Mouse (Mus musculus): ENCODE measurements around the gene Gm10491.
"Not testable (repeated sequence)": the region's sequence is repeated elsewhere in the genome, so short reads cannot be mapped to it uniquely, and the experiment has no call there.

Gene Gm10491

GRCm38 (mm10) chrX:7907735-7908134, at the start of gene Gm10491:
Gene Gm10491 (minus strand): TSS chrX:7907835.
- DNase-seq (ENCODE audit: low spot score), result no peak

DNA sequence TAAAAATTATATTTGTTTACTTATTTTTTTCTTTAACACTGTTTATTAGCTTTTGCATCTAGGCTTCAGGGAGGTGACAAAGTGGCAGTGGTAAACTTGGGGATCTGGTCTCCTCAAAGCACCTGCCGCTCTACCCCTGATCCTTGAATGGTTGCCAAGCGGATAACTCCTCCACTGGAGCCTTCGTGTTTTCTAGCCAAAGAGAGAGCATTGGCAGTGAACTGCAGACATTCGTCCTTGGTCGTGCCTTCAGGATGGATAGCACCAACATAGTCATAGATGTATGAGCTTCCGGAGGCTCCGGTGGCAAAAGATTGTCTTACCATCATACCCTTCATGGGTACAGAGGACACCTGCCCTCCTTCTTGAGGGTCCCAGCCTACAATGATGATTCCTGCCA, 42.5 kb upstream of the Gm10491 start:
- DNase-seq (ENCODE audit: low spot score), result no peak

- peak; percentile 92 for DNase-seq (ENCODE audit: low spot score)
These were observed 40.4 kb upstream of the Gm10491 start for GRCm38 (mm10) chrX:7947900-7948492.

GRCm38 (mm10) chrX:7947108-7947899, 39.7 kb upstream of the Gm10491 start, which contains the start of gene Hdac6:
Gene Hdac6 (minus strand): TSS chrX:7947889.
- no peak for DNase-seq (ENCODE audit: low spot score)

GRCm38 (mm10) chrX:7945618-7946017, 38.0 kb upstream of the Gm10491 start:
- DNase-seq (ENCODE audit: low spot score), result no peak

DNA sequence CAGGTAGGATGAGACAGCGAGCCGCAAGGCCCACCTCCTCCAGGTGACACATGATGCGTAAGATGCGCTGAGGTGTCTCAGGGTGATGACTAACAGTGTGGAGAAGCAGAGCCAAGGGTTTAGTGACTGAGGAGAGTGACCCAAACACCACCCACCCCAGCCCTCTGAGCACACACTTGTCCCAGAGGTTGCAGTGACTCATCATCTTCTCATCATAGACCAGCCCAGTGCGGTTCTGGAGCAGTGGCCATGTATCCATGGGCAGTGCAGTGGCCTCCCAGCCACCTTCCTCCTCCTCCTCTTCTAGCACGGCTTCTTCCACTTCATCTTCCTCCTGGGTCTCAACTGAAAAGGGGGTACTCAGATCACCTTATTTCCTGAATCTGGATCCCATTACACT, 30.0 kb upstream of the Gm10491 start:
- DNase-seq (ENCODE audit: low spot score), result no peak

- DNase-seq (ENCODE audit: low spot score), result no peak
These were observed 29.2 kb upstream of the Gm10491 start for GRCm38 (mm10) chrX:7936874-7937273.

- no peak for DNase-seq (ENCODE audit: low spot score)
These were observed 20.7 kb upstream of the Gm10491 start, which contains the start of gene Eras for GRCm38 (mm10) chrX:7928270-7928790. Gene Eras (minus strand): TSS chrX:7928607.

DNA sequence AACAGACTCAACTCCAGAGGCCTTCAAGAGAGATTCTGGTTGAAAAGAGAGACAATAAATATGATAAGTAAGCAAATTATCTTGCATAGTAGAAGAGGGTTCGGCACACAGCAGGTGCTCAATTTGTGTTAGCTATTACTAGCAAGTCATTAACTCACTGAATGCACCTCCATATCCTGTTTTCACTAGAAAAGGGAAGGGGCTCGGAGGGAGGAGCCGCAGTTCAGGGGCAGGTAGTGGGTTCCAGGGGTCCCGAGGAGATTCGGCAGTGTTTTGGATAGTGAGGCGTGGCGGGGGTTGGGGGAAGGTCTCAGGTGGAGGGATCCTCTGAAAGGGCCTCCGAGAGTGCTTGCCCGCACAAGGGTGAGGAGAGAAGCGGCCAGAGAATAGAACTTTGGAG, 19.5 kb upstream of the Gm10491 start:
- no peak for DNase-seq (ENCODE audit: low spot score)

GRCm38 (mm10) chrX:7926266-7926665, 18.6 kb upstream of the Gm10491 start:
- no peak for DNase-seq (ENCODE audit: low spot score)

- no peak for DNase-seq (ENCODE audit: low spot score)
These were observed 14.4 kb upstream of the Gm10491 start for GRCm38 (mm10) chrX:7922032-7922431.

DNA sequence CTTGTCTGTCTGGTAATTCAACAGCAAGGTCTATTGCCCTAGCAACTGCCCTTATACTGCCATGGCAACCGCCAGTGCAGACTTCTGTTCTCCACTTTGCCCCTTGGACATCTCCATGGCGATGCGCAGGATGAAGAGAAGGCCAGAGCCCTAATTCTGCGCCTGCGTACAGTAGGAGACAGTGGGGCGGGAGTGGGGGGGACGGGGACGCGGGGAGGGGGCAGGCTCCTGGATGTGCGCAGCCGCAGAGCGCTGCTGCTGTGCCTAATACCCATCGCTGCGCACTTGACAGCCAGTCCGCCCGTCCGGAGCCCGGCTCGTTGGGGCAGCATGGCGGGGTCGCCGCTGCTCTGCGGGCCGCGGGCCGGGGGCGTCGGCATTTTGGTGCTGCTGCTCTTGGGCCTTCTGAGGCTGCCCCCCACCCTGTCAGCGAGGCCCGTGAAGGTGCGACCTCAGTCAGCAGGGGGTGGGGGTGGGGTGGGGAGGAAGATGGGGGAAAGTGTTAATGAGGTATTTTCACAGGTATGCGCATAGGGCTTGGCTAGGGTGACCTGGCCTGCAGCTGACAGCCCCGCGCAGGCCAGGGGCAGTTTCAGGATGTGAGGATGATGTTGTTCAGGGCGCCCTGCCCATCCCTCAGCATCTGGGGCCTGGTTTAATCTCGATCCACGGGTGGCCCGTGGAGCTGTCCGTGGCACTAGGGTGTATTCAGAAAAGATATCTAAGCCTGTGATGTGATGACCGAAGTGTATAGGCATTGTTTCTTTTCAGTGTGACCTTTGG, 12.2 kb upstream of the Gm10491 start, which contains the start of gene Pcsk1n:
Gene Pcsk1n (plus strand): TSS at position 222 of the 783 bp plus-strand sequence.
- peak; percentile 25 for DNase-seq (ENCODE audit: low spot score)

GRCm38 (mm10) chrX:7917960-7918359, 10.3 kb upstream of the Gm10491 start:
- not testable (repeated sequence) for DNase-seq (ENCODE audit: low spot score)

- DNase-seq (ENCODE audit: low spot score), result peak; percentile 22
These were observed 8.0 kb upstream of the Gm10491 start for GRCm38 (mm10) chrX:7915669-7916068.

DNA sequence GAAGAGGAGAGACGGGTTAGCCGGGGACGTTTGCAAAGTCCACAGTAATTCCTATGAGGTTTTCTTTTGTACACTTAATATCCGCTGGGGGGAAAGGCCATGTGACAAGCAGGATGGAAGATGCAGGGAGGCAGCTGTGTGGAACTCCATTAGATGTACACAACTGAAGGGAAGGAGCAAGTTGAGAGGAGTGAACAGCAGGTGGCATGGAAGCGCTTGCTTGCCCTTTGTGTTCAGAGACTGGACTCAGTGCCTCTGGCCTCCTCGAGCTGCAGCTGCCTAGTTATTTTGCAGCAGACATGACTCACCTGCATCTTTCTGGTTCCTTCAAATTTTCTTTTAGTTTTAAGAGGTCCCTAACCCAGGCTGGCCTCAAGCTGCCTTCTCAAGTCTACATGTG, 2.8 kb upstream of the Gm10491 start:
- DNase-seq (ENCODE audit: low spot score), result no peak

- not testable (repeated sequence) for DNase-seq (ENCODE audit: low spot score)
These were observed 1.6 kb upstream of the Gm10491 start, which contains the start of gene Gm10490 for GRCm38 (mm10) chrX:7909242-7909641. Gene Gm10490 (plus strand): TSS chrX:7909542.

DNA sequence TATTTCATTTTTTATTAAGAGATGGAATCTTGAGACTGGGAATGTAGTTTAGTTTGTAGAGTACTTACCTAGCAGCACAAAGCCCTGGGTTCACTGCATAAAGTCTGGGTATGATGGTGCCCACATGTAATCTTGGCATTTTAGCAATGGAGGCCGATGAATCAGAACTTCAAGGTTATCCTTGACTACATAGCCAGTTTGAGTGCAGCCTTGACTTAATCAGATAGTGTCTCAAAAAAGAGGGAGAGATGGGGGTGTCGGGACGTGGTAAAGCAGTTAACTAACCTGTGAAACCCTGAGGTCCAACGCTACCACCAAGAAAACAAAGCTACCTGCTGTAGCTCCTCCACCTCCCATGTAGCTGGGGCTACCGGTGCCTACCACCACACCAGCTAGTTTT, 3.2 kb downstream of the Gm10491 start:
- no peak for DNase-seq (ENCODE audit: low spot score)

- DNase-seq (ENCODE audit: low spot score), result peak; percentile 63
These were observed 8.5 kb downstream of the Gm10491 start, which contains the start of the genes Pqbp1 and Timm17b for GRCm38 (mm10) chrX:7898880-7899874. Gene Pqbp1 (minus strand): TSS chrX:7899269. Gene Timm17b (plus strand): TSS chrX:7899357.

DNA sequence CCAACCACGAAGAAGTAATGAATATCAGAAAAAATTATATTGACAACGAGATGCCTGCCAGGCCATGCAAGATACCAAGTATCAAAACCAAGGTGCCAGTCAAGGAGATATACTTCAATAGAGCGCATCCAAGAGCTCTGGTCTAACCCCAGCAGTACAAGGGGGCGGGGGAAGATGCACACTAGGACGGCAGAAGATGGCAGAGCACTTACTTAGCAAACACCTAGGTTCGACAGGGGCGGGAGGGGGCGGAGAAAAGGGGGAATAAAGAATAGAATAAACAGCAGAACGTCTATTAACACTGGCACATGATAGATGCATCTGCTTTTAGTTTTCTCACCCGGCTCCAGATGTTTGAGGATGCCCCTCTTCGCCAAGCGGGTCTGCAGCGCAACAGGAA, 9.4 kb downstream of the Gm10491 start:
- DNase-seq (ENCODE audit: low spot score), result no peak

- peak; percentile 71 for DNase-seq (ENCODE audit: low spot score)
These were observed 23.6 kb downstream of the Gm10491 start, which contains the start of gene Slc35a2 for GRCm38 (mm10) chrX:7883841-7884567. Gene Slc35a2 (plus strand): TSS chrX:7884028.
